Mouse (Mus musculus) ovary, adult 18-20 months (tissue): ENCODE measurements around the gene Dennd2d.

Source experiments
- DNase-seq: peaks from one replicate; pipeline ENCODE4 v3.0.0; 2022; ENCODE audit warnings: low spot score, mixed read lengths

The Dennd2d gene

DNA sequence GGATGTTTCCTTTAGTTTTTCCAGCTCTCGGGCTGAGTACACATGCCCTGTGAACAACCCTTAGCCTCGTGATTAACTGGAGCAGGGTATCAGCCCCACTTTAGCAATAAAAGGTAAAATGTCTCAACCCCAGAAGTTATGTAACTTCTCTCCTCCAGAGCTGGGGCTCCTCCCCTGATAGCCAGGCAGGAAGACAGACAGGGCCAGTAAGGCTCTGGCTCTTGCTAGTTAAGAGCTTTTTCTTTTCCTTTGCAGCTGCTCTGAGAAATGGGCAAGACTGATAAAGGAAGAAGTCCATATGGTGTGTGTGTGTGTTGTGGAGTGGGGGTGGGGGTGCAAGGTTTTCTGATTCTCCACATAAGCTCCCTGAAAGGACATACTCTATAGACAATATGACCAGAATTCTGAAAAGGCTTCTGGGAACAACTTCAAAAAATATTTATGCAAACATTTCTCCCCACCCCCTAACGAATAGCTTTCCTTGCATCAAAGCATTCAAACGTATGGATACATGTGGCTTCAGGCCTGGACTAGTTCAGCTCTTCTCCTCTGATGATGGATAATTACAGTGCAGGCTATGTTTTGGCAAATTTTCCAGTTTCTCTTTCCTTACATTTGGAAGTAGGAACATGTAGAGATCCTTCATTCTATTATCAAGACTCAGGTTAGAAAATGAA lies 14.0 kb downstream of the Dennd2d start:
- no peak for DNase-seq

- DNase-seq = no peak
These were observed 14.8 kb downstream of the Dennd2d start for GRCm38 (mm10) chr3:106496996-106497395.

- DNase-seq = peak; percentile 25
These were observed 18.3 kb downstream of the Dennd2d start for GRCm38 (mm10) chr3:106500510-106500909.

DNA sequence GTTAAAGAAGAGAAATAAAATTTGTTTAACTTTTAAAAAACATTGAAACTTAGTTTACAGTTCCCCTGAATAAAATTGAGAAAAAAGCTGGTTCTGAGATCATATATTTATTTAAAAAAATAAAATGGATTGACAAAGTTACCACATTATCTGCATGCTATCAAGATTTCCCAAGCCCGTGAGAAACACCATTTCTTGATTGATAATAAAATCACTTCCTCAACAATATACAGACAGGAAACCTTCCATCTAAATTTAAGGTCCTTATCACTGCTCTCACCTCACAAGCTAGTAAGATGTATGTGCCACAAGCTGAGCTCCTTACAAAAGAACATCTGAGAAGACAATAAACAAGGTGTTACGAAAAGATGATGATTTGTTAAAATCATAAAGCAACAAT lies 20.7 kb downstream of the Dennd2d start:
- DNase-seq = no peak

GRCm38 (mm10) chr3:106510669-106511068 lies 28.5 kb downstream of the Dennd2d start:
- DNase-seq = no peak

DNA sequence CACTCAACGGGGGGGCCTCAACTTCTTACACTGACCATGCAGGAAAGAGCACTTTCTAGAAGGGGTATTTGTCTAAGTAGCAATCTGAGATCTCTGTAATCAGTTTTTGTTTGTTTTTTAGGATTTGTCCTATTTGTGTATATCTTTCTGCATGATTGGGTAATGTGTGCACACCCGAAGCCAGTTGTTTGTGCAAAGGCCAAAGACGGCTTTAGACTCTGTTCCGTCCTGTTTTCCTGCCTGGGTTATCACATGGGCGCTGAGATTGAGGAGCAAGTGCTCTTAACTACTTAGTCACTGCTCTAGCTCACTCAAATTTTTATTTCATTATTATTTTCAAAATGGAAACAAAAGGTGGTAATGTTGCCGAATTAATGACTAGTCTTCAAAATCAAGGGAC lies 32.8 kb downstream of the Dennd2d start:
- DNase-seq = no peak

GRCm38 (mm10) chr3:106522730-106523129 lies 40.5 kb downstream of the Dennd2d start:
- no peak for DNase-seq

DNA sequence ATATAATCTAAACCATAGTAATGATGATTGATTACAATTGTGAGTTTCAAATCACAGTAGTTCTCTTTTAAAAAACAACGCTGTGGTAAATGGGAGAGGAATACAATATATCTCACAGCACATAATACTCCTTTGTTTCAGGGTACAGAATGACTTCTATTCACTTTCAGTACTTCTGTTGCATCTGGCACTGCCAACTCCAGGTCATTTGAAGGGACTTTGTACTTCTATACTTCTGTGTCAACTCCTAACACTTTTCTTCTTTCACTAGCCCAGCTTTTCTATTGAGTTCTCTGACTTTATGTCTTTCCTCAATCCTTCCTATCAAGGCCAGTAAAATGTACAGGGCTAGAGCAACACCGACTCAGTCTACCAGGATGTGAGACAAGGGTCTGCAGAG lies 44.2 kb downstream of the Dennd2d start:
- DNase-seq = no peak

DNA sequence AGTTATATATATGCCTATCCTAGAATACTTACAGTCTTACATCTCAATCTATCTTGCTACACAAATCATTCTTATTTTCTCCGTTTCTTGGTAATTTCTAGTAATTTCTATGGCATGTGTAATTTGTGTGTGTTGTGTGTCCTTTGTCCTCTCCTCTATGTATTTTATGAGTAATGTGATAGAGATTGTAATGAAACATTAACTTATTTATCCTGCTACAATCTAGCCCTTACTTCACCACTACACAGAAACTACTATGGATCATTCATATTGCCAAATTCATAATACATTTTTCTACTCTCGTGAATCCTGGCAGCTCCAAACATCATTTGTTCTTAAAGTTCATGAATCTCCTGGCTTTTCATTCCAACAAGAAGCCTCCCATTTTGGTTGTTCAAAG lies 45.8 kb downstream of the Dennd2d start:
- DNase-seq = no peak

DNA sequence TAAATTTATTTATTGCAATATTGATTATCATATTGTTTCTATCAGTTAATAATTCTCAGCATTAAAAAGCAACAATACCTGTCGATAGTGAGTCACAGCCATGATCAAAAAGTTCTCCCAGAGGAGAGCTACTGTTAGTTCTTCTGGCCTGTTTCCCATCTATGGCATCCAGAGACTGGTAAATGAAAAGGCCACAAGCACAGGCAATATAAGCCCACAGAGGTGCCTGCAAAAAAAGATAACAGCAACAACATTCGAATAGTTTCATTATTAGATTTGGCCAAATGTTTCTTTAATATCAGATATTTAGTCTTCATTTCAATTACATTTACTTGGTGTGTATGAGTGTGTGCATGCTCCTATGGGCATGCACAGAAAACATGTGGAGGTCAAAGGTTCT lies 51.1 kb downstream of the Dennd2d start:
- no peak for DNase-seq

DNA sequence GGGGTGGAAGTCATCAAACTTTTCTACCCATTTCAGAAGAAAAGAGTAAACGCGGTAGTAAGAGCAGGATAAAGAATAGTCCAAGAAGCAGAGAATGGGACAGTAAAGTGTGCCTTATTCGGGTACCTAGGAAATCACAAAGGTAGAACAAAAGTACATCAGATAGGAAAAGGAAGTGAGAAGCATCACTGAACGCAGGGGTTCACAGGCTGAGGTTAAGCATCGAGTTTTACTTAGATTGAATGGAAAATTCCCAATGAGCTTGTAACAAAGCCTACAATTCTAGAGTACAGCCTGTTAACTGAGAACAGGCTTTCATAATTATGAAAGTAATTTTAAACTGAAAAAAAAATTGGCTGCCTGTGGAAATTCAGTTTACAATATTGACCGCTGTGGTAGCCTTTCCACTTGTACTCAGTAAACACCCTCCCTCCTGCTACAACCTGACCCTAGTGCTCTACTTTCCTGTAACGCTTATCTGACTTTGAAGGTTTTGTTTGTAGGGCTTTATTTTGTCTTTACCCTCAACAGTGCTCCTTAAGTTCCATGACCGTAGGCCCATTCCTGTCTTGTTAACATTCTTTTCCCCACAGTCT lies 62.6 kb downstream of the Dennd2d start:
- no peak for DNase-seq

DNA sequence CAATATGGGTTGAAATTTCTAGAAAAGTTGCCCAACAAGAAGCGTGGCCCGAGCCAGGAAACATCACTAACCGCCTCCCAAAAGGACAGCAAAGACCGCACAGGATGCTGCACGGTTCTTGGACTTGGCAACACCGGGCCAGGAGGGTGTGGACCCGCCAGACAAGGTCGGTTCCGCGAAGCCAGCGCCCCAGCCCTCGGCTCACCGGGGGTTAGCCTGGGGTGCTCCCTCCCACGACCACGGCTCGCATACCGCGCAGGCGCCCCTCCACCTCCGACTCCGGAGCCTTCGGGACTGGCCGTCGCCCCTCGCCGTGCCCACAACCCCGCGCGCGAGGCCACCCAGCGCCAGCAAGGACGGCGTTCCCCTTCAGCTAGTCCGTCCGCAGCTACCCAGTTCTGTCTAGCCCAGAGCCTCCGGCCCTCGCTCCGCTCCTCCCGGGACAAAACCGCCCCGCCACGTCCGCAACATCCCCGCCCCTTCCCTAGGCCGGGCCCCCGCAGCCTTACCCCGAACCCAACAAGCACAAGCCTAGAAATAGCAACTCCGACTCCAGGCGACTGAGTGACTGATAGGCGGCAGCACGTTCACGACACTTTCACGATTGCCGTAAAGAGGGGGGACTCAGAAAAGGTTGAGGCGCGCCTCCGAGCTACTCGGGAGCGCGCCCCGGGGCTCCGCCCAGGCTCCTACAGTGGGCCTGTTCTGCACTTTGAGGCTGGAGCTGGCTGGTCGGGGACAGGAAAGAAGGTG lies 65.1 kb downstream of the Dennd2d start, which contains the start of the genes Dram2 and Cept1:
Gene Dram2, plus strand, starts transcription at position 628 of the 753 bp plus-strand sequence.
Gene Cept1, minus strand, starts transcription at position 632 of the 753 bp plus-strand sequence.
- DNase-seq = peak; percentile 87

DNA sequence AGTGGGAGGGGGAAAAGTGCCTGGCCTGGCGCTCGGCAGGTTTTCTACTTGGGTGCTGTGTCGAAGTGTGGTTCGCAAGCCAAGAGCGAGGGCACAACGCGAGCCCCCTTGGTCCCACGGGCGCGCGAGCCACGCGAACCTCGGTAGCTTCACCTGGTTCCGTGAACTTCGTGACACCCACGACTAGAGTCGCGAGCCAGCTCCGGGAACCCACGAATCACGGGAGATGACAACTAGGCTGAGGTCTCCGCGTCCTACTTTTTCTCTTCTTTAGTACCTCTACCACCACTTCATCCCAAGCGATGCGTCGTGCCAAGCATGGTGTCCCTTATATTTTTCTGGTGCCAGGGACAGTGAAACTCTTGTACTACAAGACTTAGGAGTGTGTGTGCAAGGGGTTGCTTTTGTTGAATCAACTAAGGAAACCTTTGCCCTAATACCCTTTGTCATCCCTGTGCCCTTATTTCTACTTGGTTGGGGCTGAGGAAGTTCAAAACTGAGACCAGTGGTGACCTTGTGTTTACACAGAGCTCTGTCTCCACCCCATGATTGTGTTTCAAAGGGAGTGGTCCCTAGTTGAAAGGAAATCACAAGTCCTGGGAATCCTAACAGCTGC lies 65.8 kb downstream of the Dennd2d start:
- DNase-seq = no peak

GRCm38 (mm10) chr3:106548971-106549370 lies 66.8 kb downstream of the Dennd2d start:
- DNase-seq = no peak
